Mouse (Mus musculus): ENCODE data around the gene Ubald1. TPM values are rescaled to one million over a fixed set of nuclear protein-coding genes. Genes with fewer than 3 reads are reported as not detected.

The Ubald1 gene
- 36.5 and 38.4 TPM in 2 replicates for total RNA-seq (2015)
- 16.3 and 16.5 TPM in 2 replicates for total RNA-seq (2017)

DNA sequence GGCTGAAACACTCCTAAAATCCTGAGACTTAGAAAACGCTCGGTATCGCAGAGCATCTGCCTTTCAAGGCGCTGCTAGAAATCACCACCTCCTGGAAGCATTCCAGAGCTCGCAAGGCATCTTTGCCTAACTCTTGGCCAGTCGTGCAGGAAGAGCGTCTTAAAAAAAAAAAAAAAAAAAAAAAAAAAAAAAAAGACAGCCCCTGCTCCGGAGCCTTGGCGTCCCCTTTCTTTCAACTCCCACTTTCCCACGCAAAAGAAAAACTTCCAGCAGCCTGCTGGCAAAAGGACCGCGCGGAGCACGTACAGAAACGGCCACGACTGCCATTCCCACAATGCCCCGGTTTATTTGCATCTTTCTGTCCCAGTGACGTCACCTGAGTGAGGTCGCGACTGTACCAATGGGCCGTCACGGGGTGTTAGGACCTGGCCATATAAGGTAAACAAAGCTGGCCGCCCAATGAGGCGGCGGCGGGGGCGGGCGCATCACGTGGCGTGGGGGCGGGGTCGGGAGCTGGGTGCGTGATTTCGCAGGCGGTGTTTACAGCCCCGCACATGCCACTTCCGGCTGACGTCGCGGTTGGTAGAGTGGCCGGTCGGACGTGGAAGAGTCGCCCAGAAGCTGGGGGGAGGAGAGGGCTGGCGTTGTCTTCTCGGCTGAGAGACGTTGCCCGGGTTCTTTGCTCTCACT, at the start of gene Ubald1:
Ubald1 (minus strand) TSS at position 180 of the 690 bp plus-strand sequence.
- ATAC-seq (replicated peaks; ENCODE audit: poor library complexity), result peak; percentile 58

DNA sequence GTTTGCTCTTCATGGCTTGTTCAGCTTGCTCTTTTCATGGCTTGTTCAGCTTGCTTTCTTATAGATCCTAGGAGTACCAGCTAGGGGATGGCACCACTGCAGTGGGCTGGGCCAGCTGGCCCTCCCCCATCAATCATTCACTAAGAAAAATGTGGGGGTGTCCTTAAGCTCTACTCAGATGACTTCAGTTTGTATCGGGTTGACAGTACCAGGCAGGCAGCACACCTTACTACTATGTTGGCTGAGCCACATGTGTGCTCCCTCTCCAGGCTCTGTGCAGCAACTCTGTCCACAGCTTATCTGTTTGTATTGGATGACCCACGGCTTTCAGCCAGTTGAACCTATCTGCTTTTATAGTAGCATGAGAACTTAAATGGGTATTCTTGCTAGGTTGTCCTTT, 48.4 kb upstream of the Ubald1 start:
- ATAC-seq (replicated peaks; ENCODE audit: poor library complexity), result no peak

- no peak for ATAC-seq (replicated peaks; ENCODE audit: poor library complexity)
These were observed 47.9 kb upstream of the Ubald1 start for GRCm38 (mm10) chr16:4927967-4928366.

GRCm38 (mm10) chr16:4923996-4924395, 43.9 kb upstream of the Ubald1 start:
- no peak for ATAC-seq (replicated peaks; ENCODE audit: poor library complexity)

GRCm38 (mm10) chr16:4922481-4922880, 42.4 kb upstream of the Ubald1 start:
- ATAC-seq (replicated peaks; ENCODE audit: poor library complexity), result no peak

GRCm38 (mm10) chr16:4920556-4920955, 40.4 kb upstream of the Ubald1 start:
- peak; percentile 75 for ATAC-seq (replicated peaks; ENCODE audit: poor library complexity)

DNA sequence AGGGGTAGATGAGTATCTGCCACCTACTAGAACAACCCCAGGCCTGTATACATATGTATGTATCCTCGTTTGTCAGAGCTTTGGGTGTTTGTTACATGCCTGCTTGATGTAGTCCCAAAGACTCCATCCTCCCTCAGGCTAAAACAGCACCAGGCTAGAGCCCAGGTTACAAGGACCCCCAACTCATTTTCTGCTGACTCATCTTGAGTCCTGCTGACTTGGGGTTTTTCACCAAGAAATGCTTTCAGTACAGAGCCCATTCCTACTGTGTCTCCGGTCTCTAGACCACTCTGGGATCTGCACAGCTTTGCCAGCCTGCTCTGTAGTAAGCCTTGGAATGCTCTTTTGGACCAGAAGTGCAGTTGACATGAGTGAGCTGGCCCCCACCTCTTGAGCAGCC, 36.5 kb upstream of the Ubald1 start:
- no peak for ATAC-seq (replicated peaks; ENCODE audit: poor library complexity)

DNA sequence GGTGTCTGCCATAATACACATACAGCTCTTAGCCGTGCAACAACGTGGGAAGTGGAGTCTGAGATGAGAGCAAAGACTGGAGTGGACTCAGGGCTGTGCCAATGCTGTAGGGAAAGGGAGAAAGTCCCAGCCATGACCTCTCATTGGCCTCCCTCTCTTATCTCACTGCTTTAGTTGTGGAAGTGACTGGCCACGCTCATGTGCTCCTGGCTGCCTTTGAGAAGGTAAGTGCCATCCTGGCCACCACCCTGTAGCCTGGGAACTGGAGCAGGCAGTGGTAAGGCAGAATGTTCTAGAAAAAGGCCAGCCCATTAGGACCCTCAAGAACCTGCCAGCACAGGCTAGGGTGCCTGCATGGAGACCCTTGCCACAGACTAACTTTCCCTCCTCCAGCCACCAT, 35.8 kb upstream of the Ubald1 start:
- no peak for ATAC-seq (replicated peaks; ENCODE audit: poor library complexity)

DNA sequence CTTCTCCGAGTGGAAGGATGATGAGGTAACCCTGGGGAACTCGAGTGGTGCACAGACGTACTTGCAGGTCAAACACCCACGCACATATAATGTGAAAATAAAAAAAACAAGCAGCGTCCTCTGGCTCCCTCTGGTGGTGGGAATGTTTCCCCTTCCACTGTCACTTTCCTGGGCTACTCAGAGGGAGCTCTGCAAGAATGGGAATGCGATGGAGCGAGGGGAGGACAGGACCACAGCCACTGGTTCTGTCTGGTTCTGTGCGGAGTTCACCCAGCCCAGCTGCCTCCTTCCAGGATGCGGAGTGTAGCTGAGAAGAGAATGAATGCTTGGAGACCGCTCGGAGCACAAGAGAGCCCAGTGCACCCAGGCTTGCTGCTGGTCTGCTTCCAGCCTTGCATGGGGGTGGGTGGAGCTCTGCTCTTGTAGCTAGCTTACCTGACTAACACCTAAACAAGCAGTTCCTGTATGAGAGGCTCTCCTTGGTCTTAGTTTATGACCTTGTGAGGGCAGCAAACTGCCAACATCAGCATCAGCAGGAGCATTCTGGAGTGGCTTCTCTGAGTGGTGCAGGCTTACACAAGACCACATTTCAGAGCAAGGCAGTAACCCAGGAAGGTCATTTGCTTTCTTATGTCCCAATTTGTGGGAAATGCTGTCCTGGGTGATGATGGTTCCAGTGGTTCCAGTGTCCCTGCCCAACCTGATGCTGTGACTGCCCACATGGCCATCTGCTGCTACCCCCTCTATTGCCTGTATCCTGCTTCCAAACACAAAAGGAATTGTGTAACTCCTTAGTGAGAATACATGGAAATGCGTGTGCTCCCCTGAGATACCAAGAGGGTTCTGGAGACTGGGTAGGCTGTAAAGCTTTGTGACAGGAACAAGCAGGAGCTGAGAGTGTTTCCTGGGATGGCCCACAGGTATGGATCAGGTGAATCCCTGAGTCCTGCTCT, 33.9 kb upstream of the Ubald1 start:
- ATAC-seq (replicated peaks; ENCODE audit: poor library complexity), result peak; percentile 70

- peak; percentile 78 for ATAC-seq (replicated peaks; ENCODE audit: poor library complexity)
These were observed 33.0 kb upstream of the Ubald1 start for GRCm38 (mm10) chr16:4912907-4913782.

- ATAC-seq (replicated peaks; ENCODE audit: poor library complexity), result peak; percentile 21; the same call in 1 of the 2 replicates
These were observed 32.0 kb upstream of the Ubald1 start for GRCm38 (mm10) chr16:4912074-4912648.

- no peak for ATAC-seq (replicated peaks; ENCODE audit: poor library complexity)
These were observed 30.6 kb upstream of the Ubald1 start for GRCm38 (mm10) chr16:4910758-4911157.

DNA sequence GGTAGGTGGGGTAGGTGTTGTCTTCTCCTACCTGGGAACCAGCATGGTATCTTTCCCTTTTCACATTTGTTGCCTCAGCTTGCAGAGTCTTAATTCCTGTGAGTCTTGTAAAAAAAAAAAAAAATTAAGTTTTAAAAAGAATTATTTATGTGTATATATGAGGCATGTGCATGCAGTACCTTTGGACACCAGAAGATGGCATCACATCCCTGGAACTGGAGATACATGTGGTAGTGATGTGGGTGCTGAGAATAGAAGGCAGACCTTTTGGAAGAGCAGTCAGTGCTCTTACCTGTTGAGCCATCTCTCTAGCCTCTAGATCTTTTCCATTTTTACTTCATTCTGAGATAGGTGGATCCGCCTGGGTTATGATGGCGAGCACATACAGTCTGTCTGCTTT, 29.6 kb upstream of the Ubald1 start:
- ATAC-seq (replicated peaks; ENCODE audit: poor library complexity), result no peak

GRCm38 (mm10) chr16:4907972-4908371, 27.9 kb upstream of the Ubald1 start:
- peak; percentile 88 for ATAC-seq (replicated peaks; ENCODE audit: poor library complexity)

- no peak for ATAC-seq (replicated peaks; ENCODE audit: poor library complexity)
These were observed 27.3 kb upstream of the Ubald1 start for GRCm38 (mm10) chr16:4907386-4907785.

- no peak for ATAC-seq (replicated peaks; ENCODE audit: poor library complexity)
These were observed 26.4 kb upstream of the Ubald1 start for GRCm38 (mm10) chr16:4906559-4906958.

- ATAC-seq (replicated peaks; ENCODE audit: poor library complexity), result no peak
These were observed 25.5 kb upstream of the Ubald1 start for GRCm38 (mm10) chr16:4905591-4905990.

GRCm38 (mm10) chr16:4904878-4905277, 24.8 kb upstream of the Ubald1 start:
- ATAC-seq (replicated peaks; ENCODE audit: poor library complexity), result no peak

- ATAC-seq (replicated peaks; ENCODE audit: poor library complexity), result no peak
These were observed 23.5 kb upstream of the Ubald1 start for GRCm38 (mm10) chr16:4903491-4904102.

DNA sequence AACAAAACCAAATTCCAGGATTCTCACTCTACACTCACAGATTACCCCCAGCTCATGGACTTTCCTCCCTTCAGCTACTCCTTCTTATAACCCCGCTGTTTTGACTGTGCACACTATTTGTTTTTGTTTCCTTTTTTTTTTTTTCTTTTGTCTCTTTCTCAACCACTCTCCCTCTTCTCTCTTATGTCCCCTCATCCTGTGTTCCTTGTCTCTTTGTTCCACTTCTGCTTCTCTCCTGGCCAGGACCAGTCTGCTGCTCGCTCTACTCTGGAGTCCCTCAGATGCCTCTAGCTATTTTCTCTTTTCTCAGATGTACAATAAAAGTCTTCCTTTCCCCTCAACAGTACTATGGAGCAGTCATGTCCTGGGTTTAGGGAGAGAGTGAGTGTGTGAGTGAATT, 22.3 kb upstream of the Ubald1 start:
- ATAC-seq (replicated peaks; ENCODE audit: poor library complexity), result 0 out of 2 replicates have a peak, but pooled peaks have one; percentile 29
